Comparison of ENCODE assay signal across 8 mouse cellular contexts in the genomic region with DNA sequence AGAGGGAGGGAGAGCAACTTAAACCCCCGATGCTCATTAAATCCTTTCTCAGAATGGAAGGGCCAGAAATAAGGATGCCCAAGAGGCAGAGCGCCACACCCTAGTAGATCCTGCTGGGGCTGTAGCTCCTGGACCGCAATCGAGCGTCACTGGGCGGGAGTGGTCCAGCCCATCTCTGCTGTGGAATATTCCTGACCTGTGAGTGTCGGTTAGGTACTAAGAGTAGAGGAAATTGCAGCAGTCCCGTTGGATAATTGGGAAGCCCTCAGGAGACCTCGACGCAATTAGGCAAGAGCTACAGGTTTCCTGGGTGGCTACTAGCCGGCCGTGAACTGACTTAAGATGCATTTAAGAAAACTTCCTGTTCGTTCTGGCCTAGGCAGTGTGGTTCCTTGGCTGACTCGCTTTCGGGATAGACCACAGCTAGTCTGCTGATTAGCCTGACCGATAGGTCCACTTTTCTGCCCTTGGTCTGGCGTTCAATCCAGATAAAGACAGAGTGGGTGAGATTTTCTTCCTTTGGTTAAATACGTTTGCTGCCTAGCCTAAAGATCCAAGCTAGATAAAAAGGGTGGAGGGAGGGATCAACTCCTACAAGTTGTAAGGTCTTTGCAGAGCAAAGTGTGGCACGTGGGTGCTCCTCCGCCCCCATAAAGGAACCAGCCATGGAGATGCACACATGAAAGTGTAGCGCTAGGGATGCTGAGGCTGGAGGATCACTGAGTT. TPM values are rescaled to one million over a fixed set of nuclear protein-coding genes. Genes with fewer than 3 reads are reported as not detected.
DNase-seq lines count a peak whose midpoint lies in the region; ATAC-seq and TF ChIP-seq lines count a peak whose summit lies in the region.

No protein-coding gene starts in this region.

- no peaks in the 10 kb centered on the region for H3K9me3 ChIP-seq in embryonic facial prominence, embryonic 14.5 days (ENCODE audit: control insufficient read depth, low read length)
- no peaks in the 10 kb centered on the region for H3K9me3 ChIP-seq in hindbrain, embryonic 16.5 days (ENCODE audit: control insufficient read depth, low read length)
- H3K9me3 ChIP-seq in liver, embryonic 15.5 days (replicated peaks), result no peaks in the 10 kb centered on the region

- ATAC-seq in embryonic facial prominence, embryonic 14.5 days (ENCODE audit: low read depth), result no peak
- ATAC-seq in hindbrain, embryonic 16.5 days, result no peak
- peak; percentile 46 for ATAC-seq in liver, embryonic 15.5 days (ENCODE audit: insufficient read depth)

- H3K36me3 ChIP-seq in embryonic facial prominence, embryonic 14.5 days (ENCODE audit: control insufficient read depth, insufficient read depth, low read length), result peaks cover 34% of the 10 kb centered on the region
- peaks cover 15% of the 10 kb centered on the region for H3K36me3 ChIP-seq in hindbrain, embryonic 16.5 days (ENCODE audit: control insufficient read depth, insufficient read depth, low read length)
- H3K36me3 ChIP-seq in liver, embryonic 15.5 days (replicated peaks), result peaks cover 30% of the 10 kb centered on the region
- H3K36me3 ChIP-seq in small intestine, adult 2 months (ENCODE audit: control insufficient read depth, insufficient read depth, low read length), result peaks cover 30% of the 10 kb centered on the region

- H3K4me1 ChIP-seq in embryonic facial prominence, embryonic 14.5 days (ENCODE audit: control insufficient read depth, insufficient read depth, low read length), result peaks cover 19% of the 10 kb centered on the region
- peaks cover 50% of the 10 kb centered on the region for H3K4me1 ChIP-seq in hindbrain, embryonic 16.5 days (ENCODE audit: control insufficient read depth, insufficient read depth, low read depth, low read length)
- peaks cover 78% of the 10 kb centered on the region for H3K4me1 ChIP-seq in liver, embryonic 15.5 days (replicated peaks)
- H3K4me1 ChIP-seq in small intestine, adult 2 months (ENCODE audit: control insufficient read depth, insufficient read depth, insufficient read length, low read length), result peaks cover 12% of the 10 kb centered on the region

- H3K4me2 ChIP-seq in embryonic facial prominence, embryonic 14.5 days (ENCODE audit: low read depth, low read length), result peak overlapping the region; percentile 82
- H3K4me2 ChIP-seq in hindbrain, embryonic 16.5 days (ENCODE audit: low read length), result peak overlapping the region; percentile 94
- peak overlapping the region; percentile 97 for H3K4me2 ChIP-seq in liver, embryonic 15.5 days

- TF ChIP-seq CTCF in small intestine, adult 2 months (IDR thresholded peaks at IDR 0.05; ENCODE audit: extremely low read depth, insufficient read length, insufficient replicate concordance, low read depth, low read length), result no peak

- TF ChIP-seq POLR2A in small intestine, adult 2 months (IDR thresholded peaks at IDR 0.05; ENCODE audit: low read depth, low read length), result no peak; the same call in 1 of the 2 replicates

- peak overlapping the region; percentile 95 for H3K27ac ChIP-seq in embryonic facial prominence, embryonic 14.5 days (replicated peaks; ENCODE audit: low read depth, low read length)
- peak overlapping the region; percentile 98 for H3K27ac ChIP-seq in hindbrain, embryonic 16.5 days (ENCODE audit: low read depth, low read length)
- peak overlapping the region; percentile 90 for H3K27ac ChIP-seq in liver, embryonic 15.5 days (replicated peaks)
- peak overlapping the region; percentile 84 for H3K27ac ChIP-seq in small intestine, adult 2 months (ENCODE audit: insufficient read depth, low read depth, low read length)

- under 1% methylated on average over 21 of the region's 21 CpGs for WGBS in embryonic facial prominence, embryonic 14.5 days
- WGBS in hindbrain, embryonic 16.5 days, result under 1% methylated on average over 21 of the region's 21 CpGs
- WGBS in liver, embryonic 15.5 days (ENCODE audit: insufficient replicate concordance), result under 1% methylated on average over 21 of the region's 21 CpGs
- WGBS in small intestine, adult 2 months, result 5% methylated on average over 21 of the region's 21 CpGs

- peak overlapping the region; percentile 90 for H3K4me3 ChIP-seq in embryonic facial prominence, embryonic 14.5 days (ENCODE audit: low read depth, low read length)
- peak overlapping the region; percentile 58 for H3K4me3 ChIP-seq in hindbrain, embryonic 16.5 days (ENCODE audit: low read length)
- H3K4me3 ChIP-seq in liver, embryonic 15.5 days (replicated peaks), result peak overlapping the region; percentile 88
- H3K4me3 ChIP-seq in small intestine, adult 2 months (ENCODE audit: low read depth, low read length), result peak overlapping the region; percentile 71

- peak overlapping the region; percentile 88 for H3K9ac ChIP-seq in embryonic facial prominence, embryonic 14.5 days (ENCODE audit: low read depth, low read length)
- peak overlapping the region; percentile 80 for H3K9ac ChIP-seq in hindbrain, embryonic 16.5 days (ENCODE audit: low read depth, low read length)
- peak overlapping the region; percentile 86 for H3K9ac ChIP-seq in liver, embryonic 15.5 days

- peak; percentile 14 to 30 for DNase-seq in urinary bladder, adult 18-20 months (ENCODE audit: low spot score in 2 of 2)
- no peak for DNase-seq in urinary bladder, postnatal 25 days (ENCODE audit: low spot score)
- DNase-seq in embryonic facial prominence, embryonic 14.5 days (ENCODE audit: low spot score), result peak; percentile 55
- no peak for DNase-seq in gastrocnemius, postnatal 25 days
- DNase-seq in right cerebral cortex, postnatal 10 days (ENCODE audit: low spot score in 2 of 2), result no peak

- no peaks in the 10 kb centered on the region for H3K27me3 ChIP-seq in embryonic facial prominence, embryonic 14.5 days (replicated peaks; ENCODE audit: control insufficient read depth, insufficient read depth, low read length)
- no peaks in the 10 kb centered on the region for H3K27me3 ChIP-seq in hindbrain, embryonic 16.5 days (replicated peaks; ENCODE audit: control insufficient read depth, insufficient read depth, low read length)
- H3K27me3 ChIP-seq in liver, embryonic 15.5 days, result no peaks in the 10 kb centered on the region
- no peaks in the 10 kb centered on the region for H3K27me3 ChIP-seq in small intestine, adult 2 months (ENCODE audit: control insufficient read depth, insufficient read depth, low read length)

RNA-seq across cellular contexts. Expression of a gene that starts 1.3 kb away (rescaled TPM):
- polyA plus RNA-seq in embryonic facial prominence, embryonic 14.5 days (2014; fragmentation: Nextera tagmentation; extraction: Ambion mirVana), result 1,320 and 1,483 TPM in 2 replicates
- 1,276 and 1,360 TPM in 2 replicates for polyA plus RNA-seq in hindbrain, embryonic 16.5 days (2015; fragmentation: Nextera tagmentation; extraction: Ambion mirVana)
- 557 and 577 TPM in 2 replicates for polyA plus RNA-seq in liver, embryonic 15.5 days (2015; fragmentation: Nextera tagmentation; extraction: Ambion mirVana)
- 223 and 498 TPM in 2 replicates for polyA plus RNA-seq in small intestine, adult 2 months (2012; rRNA removed)
- total RNA-seq in gastrocnemius, postnatal 25 days (2021), result 100 to 1,000 TPM; 112 to 141 TPM

RNA-seq across cellular contexts. Expression of a gene that starts 36.7 kb away (rescaled TPM):
- polyA plus RNA-seq in embryonic facial prominence, embryonic 14.5 days (2014; fragmentation: Nextera tagmentation; extraction: Ambion mirVana), result not detected in 2 replicates
- polyA plus RNA-seq in hindbrain, embryonic 16.5 days (2015; fragmentation: Nextera tagmentation; extraction: Ambion mirVana), result not detected in 2 replicates
- polyA plus RNA-seq in liver, embryonic 15.5 days (2015; fragmentation: Nextera tagmentation; extraction: Ambion mirVana), result not detected in 2 replicates
- polyA plus RNA-seq in small intestine, adult 2 months (2012; rRNA removed), result 0.14 TPM in 1 of 2 replicates, not detected in the other
- not detected for total RNA-seq in gastrocnemius, postnatal 25 days (2021)

RNA-seq across cellular contexts. Expression of a gene that starts 43.6 kb away (rescaled TPM):
- polyA plus RNA-seq in embryonic facial prominence, embryonic 14.5 days (2014; fragmentation: Nextera tagmentation; extraction: Ambion mirVana), result 28.7 and 32.0 TPM in 2 replicates
- polyA plus RNA-seq in hindbrain, embryonic 16.5 days (2015; fragmentation: Nextera tagmentation; extraction: Ambion mirVana), result 25.4 and 27.2 TPM in 2 replicates
- 5.3 and 6.8 TPM in 2 replicates for polyA plus RNA-seq in liver, embryonic 15.5 days (2015; fragmentation: Nextera tagmentation; extraction: Ambion mirVana)
- 37.1 and 72.8 TPM in 2 replicates for polyA plus RNA-seq in small intestine, adult 2 months (2012; rRNA removed)
- 10 to 100 TPM; 51.0 to 56.4 TPM for total RNA-seq in gastrocnemius, postnatal 25 days (2021)

Comparison
In these comparisons a context has a peak if more than half of its experiments do, and no peak if none do; other contexts are left out.
1. DNase-seq: peak in urinary bladder, adult 18-20 months (2 of 2) and embryonic facial prominence, embryonic 14.5 days (single experiment); none in urinary bladder, postnatal 25 days (single experiment), gastrocnemius, postnatal 25 days (single experiment) and right cerebral cortex, postnatal 10 days (0 of 2).
2. Peak in every context shown above with its lines, with median percentiles within 50 percentile points of each other: H3K27ac ChIP-seq, H3K4me2 ChIP-seq, H3K4me3 ChIP-seq and H3K9ac ChIP-seq.